Mouse (Mus musculus): Measurements from ENCODE around the gene 9530068E07Rik.

DNA sequence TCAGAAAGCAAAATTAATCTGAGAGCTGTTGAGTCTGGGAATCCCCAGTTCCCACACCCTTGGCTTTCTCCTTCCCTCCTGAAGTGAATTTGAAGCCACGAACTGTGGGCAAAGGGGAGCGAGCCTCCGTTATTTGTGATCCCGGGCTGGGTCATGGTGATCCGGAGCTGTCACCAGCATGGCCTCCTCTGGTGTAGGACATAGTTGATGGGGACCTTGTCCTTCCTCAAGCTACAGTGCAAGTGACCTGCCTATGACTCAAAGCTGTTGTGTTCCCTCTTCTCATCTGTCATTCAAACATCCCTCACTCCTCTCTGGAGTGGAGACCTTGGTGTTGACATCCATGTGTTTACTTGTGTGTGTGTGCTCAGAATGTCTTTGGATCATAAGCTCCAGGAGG is 39.2 kb downstream of the 9530068E07Rik start:
- TF ChIP-seq CTCF (IDR thresholded peaks at IDR 0.05; ENCODE audit: extremely low read depth, insufficient read depth, low read length), result no peak
- no peak for TF ChIP-seq POLR2A (IDR thresholded peaks at IDR 0.05; ENCODE audit: extremely low read depth, insufficient read depth, low read length)
